Mouse (Mus musculus) layer of hippocampus, adult 9-10 months (tissue): ENCODE data around the gene C2.

Experiments used
- DNase-seq: peaks from one replicate; pipeline ENCODE4 v3.0.0; 2022; ENCODE audit warnings: low spot score

C2 gene

DNA sequence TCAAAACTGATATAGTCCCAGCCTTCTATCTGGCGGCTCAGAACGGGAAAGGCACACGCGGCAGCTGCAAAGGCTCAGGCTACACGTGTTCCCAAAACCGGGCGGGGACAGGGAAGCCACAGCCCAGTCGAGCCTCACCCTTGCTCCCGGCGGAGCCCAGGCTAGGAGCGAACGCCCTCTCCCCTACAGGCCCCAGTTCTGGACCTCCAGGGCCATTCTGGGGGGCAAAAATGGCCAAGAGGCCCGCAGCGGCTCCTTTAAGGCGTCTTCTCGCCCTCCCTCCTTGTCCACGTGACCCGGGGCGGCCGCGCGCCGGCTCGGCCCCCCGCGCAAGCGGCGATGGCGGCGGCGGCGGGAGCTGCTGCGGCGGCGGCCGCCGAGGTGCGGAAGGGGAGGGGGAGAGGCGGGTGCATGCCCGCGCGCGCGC lies at the start of gene C2, which contains the start of gene Ehmt2:
Gene C2 (minus strand): TSS at position 106 of the 427 bp plus-strand sequence.
Gene Ehmt2 (plus strand): TSS at position 310 of the 427 bp plus-strand sequence.
- peak; percentile 39 for DNase-seq

DNA sequence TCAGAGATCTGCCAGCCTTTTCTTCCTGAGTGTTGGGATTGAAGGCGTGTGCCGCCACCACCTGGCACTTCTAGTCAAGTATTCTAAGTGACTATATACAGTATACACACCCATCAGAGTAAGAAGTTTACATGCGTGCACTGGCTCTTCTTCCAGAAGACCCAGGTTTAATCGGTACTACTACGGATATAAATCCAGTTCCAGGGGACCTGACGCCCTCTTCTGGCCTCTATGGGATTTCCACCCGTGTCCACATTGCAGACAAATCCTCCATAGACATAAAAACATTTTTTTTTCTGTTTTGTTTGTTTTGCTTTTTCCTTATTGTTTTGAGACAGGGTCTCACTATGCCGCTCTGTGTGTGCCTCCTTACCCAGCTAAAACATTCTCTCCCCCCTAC lies 49.5 kb upstream of the C2 start:
- no peak for DNase-seq

DNA sequence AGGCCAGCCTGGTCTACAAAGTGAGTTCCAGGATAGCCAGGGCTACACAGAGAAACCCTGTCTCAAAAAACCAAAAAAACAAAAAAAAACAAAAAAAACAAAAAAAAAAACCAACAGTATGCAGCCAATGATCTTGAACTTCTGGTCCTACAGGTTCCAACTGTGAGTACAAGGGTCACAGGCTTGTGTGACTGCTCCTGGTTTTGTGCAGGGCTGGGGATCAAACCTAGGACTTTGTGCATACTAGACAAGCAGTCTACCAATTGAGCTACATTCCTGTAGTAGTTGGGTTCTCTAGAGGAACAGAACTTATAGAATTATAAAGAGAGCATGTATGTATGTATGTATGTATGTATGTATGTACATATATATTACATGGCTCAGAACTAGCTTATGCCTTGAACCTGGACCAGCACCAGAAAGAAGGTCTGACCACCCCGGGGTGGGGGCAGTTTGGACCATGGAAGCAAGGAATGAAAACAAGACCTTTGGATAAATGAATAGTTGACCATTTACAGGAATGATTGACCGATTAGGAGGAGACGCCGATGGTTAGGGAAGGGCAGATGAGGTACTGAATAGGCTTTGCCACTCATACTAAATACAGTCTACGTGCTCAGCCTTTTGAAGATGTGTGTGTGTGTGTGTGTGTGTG lies 48.5 kb upstream of the C2 start:
- no peak for DNase-seq

DNA sequence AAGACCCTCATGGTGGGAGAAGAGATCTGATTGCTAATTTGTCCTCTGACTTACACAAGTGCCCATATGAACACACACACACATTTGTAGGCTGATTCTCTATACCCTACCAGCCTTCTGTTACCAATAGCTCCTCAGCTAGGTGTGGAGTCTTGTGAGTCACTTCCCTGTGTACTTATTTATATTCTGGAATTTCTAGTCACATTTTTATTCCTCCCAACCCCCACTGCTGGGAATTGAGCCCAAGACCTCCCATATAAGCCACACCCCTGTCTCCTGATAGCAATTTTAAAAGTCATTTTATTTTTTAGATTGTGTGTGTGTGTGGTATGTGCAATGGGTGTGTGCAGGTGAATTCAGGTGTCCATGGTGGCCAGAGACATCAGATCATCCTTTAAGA lies 46.3 kb upstream of the C2 start:
- no peak for DNase-seq

GRCm38 (mm10) chr17:34943128-34943815 lies 45.2 kb upstream of the C2 start:
- DNase-seq, result no peak

- DNase-seq, result no peak
These were observed 43.4 kb upstream of the C2 start for GRCm38 (mm10) chr17:34941344-34942041.

GRCm38 (mm10) chr17:34937960-34938505 lies 40.0 kb upstream of the C2 start:
- no peak for DNase-seq

DNA sequence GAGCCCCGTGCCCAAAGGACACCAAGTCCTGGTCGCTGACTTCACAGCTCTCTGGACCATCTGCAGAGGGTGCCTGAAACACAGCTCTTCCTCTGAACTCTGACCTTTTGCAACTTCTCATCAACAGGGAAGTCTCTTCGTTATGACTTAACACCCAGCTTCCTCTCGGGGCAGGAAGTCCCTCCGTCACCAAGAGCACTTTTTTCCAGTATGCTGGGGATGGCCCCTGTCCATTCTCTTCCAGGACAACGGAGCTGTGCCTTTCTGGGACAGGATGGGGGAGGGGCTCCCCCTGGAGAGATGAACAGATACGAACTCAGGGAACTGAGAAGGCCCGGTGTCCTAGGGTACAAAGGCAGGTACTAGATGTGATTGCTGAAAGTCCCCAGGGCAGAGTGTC lies 36.8 kb upstream of the C2 start:
- no peak for DNase-seq

DNA sequence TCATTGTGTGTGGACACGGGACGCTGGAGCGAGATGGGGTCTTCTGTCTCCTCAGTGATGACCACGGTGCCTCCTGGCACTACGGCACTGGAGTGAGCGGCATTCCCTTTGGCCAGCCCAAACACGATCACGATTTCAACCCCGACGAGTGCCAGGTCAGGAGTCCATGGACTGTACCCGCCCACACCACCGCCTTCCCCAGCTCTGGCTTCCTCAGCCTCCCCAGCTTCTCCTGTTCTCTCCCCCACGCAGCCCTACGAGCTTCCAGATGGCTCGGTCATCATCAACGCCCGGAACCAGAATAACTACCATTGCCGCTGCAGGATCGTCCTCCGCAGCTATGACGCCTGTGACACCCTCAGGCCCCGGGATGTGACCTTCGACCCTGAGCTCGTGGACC lies 36.0 kb upstream of the C2 start:
- no peak for DNase-seq

GRCm38 (mm10) chr17:34932287-34932686 lies 34.2 kb upstream of the C2 start:
- DNase-seq, result no peak

DNA sequence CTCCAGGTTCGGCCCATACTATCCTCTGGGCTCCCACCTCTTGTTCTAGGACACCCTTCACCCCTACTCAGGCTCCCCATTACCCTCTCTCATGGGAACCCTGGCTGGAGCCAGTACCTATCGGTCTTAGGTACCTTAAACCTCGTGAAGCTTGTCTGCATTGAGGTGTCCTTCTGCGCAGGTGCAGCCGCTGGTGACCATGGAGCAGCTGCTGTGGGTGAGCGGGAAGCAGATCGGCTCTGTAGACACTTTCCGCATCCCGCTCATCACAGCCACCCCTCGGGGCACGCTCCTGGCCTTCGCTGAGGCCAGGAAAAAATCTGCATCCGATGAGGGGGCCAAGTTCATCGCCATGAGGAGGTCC lies 33.7 kb upstream of the C2 start:
- DNase-seq, result no peak

- DNase-seq, result peak; percentile 97
These were observed 33.1 kb upstream of the C2 start, which contains the start of gene Neu1 for GRCm38 (mm10) chr17:34931061-34931734. Gene Neu1 (plus strand): TSS chr17:34931253.

GRCm38 (mm10) chr17:34928841-34929240 lies 30.8 kb upstream of the C2 start:
- no peak for DNase-seq

DNA sequence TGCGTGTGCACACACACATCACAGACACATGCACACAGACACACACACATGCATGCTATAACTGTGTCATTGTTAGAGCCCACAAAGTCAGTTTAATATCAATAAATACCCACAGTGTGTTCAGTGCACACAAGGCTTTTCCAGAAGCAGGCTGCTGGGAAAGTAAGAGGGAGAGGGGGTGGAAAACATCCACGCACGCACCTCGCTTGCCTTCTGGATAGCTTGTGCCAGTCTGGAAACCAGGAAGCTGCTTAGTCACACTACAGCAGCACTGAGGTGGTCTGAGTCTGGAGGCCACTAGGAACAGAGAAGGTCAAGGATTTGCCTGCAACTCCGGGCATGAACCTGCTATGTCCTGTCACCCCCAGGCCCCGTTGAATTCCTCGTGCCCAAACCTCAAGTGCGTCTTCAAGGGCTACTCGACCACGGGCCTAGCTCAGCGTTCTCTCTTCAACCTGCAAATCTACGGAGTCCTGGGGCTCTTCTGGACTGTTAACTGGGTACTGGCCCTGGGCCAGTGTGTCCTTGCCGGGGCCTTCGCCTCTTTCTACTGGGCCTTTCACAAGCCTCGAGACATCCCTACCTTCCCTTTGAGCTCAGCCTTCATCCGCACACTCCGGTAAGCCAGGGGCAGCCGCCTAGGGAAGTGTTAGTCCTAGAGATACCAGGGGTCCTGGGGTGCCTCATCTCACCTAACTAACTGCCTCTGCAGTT lies 29.4 kb upstream of the C2 start:
- no peak for DNase-seq

DNA sequence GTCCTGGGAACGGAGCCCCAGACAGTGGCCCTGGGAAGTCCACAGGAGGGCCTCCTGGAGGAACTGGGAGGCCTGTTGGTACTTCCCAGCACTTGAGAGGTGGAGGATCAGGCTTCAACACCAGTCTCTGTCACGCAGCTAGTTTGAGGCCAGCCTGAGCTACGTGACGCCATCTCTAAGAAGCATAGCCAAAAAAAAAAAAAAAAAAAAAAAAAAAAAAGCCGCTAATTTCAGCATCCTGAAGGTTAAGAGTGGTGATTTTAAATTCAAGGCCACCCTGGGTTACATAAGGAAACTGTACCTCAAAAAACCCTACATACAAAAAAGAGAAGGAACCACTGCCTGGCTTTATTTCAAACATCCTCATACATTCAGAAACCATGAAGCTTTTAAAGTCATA lies 26.2 kb upstream of the C2 start:
- DNase-seq, result no peak

DNA sequence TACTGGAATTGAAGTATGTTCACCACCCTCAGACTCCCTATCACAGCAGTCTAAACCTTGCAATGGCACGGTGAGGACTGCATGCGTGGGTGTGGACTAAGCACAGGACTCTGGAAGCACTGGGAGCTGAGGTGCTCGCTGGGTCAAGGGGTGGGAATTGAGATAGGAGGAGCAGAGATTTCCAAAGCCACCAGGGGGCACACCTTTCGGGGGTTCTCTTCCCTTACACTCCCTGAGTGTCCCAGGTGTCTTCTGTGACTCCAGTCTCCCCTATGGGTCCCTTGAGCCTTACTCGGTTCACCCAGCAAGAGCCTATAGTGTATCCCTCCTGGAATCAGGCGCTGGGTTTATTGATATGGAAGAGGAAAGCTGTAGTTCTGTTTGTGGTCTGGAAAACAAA lies 24.9 kb upstream of the C2 start:
- DNase-seq, result no peak

- no peak for DNase-seq
These were observed 19.1 kb upstream of the C2 start for GRCm38 (mm10) chr17:34917188-34917587.

GRCm38 (mm10) chr17:34916316-34916715 lies 18.3 kb upstream of the C2 start:
- DNase-seq, result no peak

DNA sequence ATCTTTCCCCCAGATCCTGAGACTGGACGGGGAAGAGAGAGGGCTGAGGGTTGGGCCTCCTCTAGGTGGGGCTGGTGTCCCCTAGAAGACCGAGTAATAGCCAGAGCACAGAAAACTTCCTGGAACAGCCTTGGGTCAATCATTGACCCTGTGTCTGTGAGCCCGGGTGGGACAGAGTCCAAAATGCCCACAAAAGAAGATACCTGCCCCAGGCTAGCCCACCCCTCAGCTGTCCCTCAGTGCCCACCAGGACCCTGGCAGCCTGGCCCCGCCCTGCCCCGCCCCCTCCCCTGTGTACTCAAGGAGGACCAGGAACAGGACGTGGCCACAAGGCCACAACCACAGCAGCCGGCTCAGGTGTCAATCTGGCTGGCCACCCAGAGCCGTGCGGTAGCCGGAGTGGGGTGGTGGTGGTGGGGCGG lies 17.4 kb upstream of the C2 start:
- DNase-seq, result no peak

GRCm38 (mm10) chr17:34913930-34914665 lies 16.0 kb upstream of the C2 start, which contains the start of gene Slc44a4:
Gene Slc44a4 (plus strand): TSS chr17:34914466.
- no peak for DNase-seq

- DNase-seq, result no peak
These were observed 13.9 kb upstream of the C2 start for GRCm38 (mm10) chr17:34911945-34912351.
